Mouse (Mus musculus) spleen, embryonic (tissue): ENCODE measurements at regions not wholly inside any gene's neighbourhood (a gene's known extent, or its start where the extent isn't known, plus 50 kb on each side); places are given as distances from the start of the nearest gene placed in this dataset.

Experiments
- CTCF ChIA-PET: fragments of 350-600 bp; sonication (Branson Sonifier 250); formaldehyde crosslinking; loops from one replicate; lab custom pipeline; 2022; lab: Charles Lee

GRCm38 (mm10) chr16:79986746-79987145 lies 895.8 kb upstream of the Tmprss15 start:
- CTCF ChIA-PET = no interaction called here

- CTCF ChIA-PET = no interaction called here
These were observed 881.2 kb upstream of the Tmprss15 start for GRCm38 (mm10) chr16:79972146-79972545.

- CTCF ChIA-PET = no interaction called here
These were observed 846.1 kb upstream of the Tmprss15 start for GRCm38 (mm10) chr16:79937042-79937441.

- CTCF ChIA-PET = no interaction called here
These were observed 816.2 kb upstream of the Tmprss15 start for GRCm38 (mm10) chr16:79907126-79907525.

- CTCF ChIA-PET = no interaction called here
These were observed 810.6 kb upstream of the Tmprss15 start for GRCm38 (mm10) chr16:79901467-79901866.

GRCm38 (mm10) chr16:79881855-79882254 lies 791.0 kb upstream of the Tmprss15 start:
- CTCF ChIA-PET = no interaction called here

- CTCF ChIA-PET = no interaction called here
These were observed 787.2 kb upstream of the Tmprss15 start for GRCm38 (mm10) chr16:79878063-79878462.

- CTCF ChIA-PET = no interaction called here
These were observed 785.9 kb upstream of the Tmprss15 start for GRCm38 (mm10) chr16:79876827-79877226.

- CTCF ChIA-PET = no interaction called here
These were observed 779.8 kb upstream of the Tmprss15 start for GRCm38 (mm10) chr16:79870578-79871270.

- CTCF ChIA-PET = no interaction called here
These were observed 768.6 kb upstream of the Tmprss15 start for GRCm38 (mm10) chr16:79859540-79859939.

GRCm38 (mm10) chr16:79849152-79849551 lies 758.3 kb upstream of the Tmprss15 start:
- CTCF ChIA-PET = no interaction called here

- CTCF ChIA-PET = interaction anchor here (0.6 kb wide), 1 partner anchor 95 kb away, joined by 4 read pairs; no protein-coding TSS in a partner anchor
These were observed 726.0 kb upstream of the Tmprss15 start for GRCm38 (mm10) chr16:79816913-79817312.

- CTCF ChIA-PET = no interaction called here
These were observed 687.8 kb upstream of the Tmprss15 start for GRCm38 (mm10) chr16:79778729-79779128.
